Mouse (Mus musculus): ENCODE data around the gene Ankrd50.

DNA sequence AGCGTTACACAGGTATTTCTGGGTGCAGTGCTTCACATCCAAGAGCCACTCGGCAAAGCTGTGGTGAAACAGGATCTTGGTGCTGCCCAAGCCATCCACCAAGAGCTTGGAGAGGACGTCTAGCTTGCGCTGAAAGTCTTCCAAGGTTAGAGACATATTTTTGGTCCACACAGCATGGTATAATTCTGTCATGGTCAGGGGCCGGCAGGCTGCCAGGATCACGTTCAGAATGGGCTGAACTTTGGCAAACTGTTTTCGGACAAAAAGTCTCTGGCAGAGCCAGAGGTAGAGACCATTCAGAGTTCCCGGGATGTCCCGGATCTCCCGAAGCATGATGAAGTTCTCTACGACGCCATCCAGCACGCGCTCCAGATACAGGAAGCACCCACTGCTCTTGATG, 27.6 kb downstream of the Ankrd50 start:
- TF ChIP-seq CTCF (IDR thresholded peaks at IDR 0.05): no peak
- no peak for TF ChIP-seq EP300 (IDR thresholded peaks at IDR 0.05)
